Mouse (Mus musculus): Measurements from ENCODE around the gene Foxd4. TPM values are rescaled to one million over a fixed set of nuclear protein-coding genes. Genes with fewer than 3 reads are reported as not detected.

The Foxd4 gene
- total RNA-seq (2021): not detected

DNA sequence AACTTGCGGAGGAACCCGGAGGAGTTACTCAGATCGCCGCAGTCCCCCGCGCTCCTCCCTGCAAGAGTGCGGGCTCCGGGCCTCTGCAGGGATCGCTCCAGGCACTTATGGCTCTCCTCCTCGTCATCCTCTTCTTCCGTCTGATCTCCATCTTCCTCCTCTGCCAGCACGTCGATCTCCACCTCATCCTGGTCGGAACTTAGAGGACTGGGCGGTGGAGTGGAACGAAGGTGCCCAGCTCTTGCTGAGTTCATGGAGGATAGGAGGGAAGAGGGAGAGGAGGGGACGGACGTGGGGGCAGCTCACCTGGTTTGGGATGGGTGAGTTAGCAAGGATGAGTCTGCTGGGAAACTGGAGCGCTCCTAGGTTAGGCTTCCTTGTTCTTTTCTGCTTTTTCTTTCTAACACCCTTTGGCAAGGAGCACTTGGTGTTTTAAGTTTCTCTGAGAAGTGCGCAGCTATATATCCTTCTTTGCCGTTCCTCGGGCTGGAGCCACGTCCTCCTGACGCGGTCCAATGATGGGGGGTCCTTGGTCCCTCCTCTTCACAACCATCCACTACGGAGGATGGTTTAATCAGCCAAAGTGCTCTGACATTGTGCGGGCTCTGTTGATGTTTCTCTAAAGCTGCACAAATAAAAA, at the start of gene Foxd4:
Foxd4 (minus strand) TSS at position 617 of the 640 bp plus-strand sequence.
- intact Hi-C loops (cut with DNase I): no loop called here
- DNase-seq: no peak

GRCm38 (mm10) chr19:24945521-24946262, 44.7 kb upstream of the Foxd4 start:
- intact Hi-C loops (cut with DNase I): no loop called here
- DNase-seq: no peak

- peak; percentile 66 to 70 for DNase-seq
These were observed 36.1 kb upstream of the Foxd4 start for GRCm38 (mm10) chr19:24937084-24937483.

GRCm38 (mm10) chr19:24929041-24929440, 28.0 kb upstream of the Foxd4 start:
- intact Hi-C loops (cut with DNase I): no loop called here

More at GRCm38 (mm10) chr19:24937084-24937483, 36.1 kb upstream of the Foxd4 start:
- intact Hi-C loops (cut with DNase I): no loop called here

DNA sequence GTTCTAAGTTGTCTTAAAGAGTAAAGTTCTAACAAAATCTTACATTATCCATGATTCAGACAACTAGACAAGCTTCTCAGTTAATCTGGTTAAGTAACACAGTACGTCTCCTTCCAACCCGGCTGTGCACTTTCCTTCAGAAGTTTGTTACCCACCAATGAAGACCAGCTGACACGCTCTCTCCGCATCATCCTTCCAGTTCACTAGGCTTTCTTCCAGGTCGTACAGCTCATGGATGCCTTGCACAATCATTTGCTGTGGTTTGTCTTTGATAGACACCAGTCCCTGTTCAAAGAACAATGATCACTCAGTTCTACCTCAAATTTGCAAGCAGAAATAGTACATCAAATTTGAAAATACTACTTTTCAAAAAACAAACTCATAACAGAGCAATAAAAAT, 19.9 kb upstream of the Foxd4 start:
- no peak for DNase-seq
- intact Hi-C loops (cut with DNase I): no loop called here

More at GRCm38 (mm10) chr19:24929041-24929440, 28.0 kb upstream of the Foxd4 start:
- no peak for DNase-seq

GRCm38 (mm10) chr19:24908385-24909155, 7.6 kb upstream of the Foxd4 start:
- DNase-seq: no peak
- intact Hi-C loops (cut with DNase I): no loop called here

- intact Hi-C loops (cut with DNase I): no loop called here
- DNase-seq: no peak
These were observed 6.7 kb upstream of the Foxd4 start for GRCm38 (mm10) chr19:24907655-24908054.

DNA sequence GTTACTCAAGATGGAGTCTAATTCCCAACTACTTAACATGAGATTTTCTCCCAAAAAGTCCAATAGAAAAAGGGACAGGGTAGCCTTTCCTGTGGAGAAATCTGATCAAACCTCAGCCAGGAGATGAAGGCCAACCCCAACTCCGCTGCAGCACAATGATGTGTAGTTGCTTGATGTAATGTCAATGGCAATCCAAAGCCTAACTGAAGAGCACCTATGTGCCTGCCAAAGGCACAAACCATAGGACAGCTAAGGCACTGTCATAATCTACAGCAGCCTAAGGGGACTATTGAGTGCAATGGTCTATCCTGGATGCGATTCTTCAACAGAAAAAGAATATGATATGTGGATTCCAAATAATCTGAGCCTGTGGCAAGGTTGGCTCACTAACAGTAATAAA, 1.8 kb upstream of the Foxd4 start:
- intact Hi-C loops (cut with DNase I): no loop called here

GRCm38 (mm10) chr19:24902256-24902655, 1.3 kb upstream of the Foxd4 start:
- intact Hi-C loops (cut with DNase I): no loop called here
- DNase-seq: no peak

More for the DNA sequence above, 1.8 kb upstream of the Foxd4 start:
- no peak for DNase-seq

GRCm38 (mm10) chr19:24901666-24902065, 669 bp upstream of the Foxd4 start:
- no peak for DNase-seq
- intact Hi-C loops (cut with DNase I): no loop called here

GRCm38 (mm10) chr19:24899578-24900544, 1.1 kb downstream of the Foxd4 start:
- intact Hi-C loops (cut with DNase I): no loop called here
- peak in 1 of 2 experiments; percentile 31 for DNase-seq

GRCm38 (mm10) chr19:24898737-24899577, 2.0 kb downstream of the Foxd4 start:
- peak; percentile 21 to 38 for DNase-seq
- intact Hi-C loops (cut with DNase I): no loop called here

- peak; percentile 26 to 28 for DNase-seq
- intact Hi-C loops (cut with DNase I): no loop called here
These were observed 2.9 kb downstream of the Foxd4 start for GRCm38 (mm10) chr19:24897896-24898736.

DNA sequence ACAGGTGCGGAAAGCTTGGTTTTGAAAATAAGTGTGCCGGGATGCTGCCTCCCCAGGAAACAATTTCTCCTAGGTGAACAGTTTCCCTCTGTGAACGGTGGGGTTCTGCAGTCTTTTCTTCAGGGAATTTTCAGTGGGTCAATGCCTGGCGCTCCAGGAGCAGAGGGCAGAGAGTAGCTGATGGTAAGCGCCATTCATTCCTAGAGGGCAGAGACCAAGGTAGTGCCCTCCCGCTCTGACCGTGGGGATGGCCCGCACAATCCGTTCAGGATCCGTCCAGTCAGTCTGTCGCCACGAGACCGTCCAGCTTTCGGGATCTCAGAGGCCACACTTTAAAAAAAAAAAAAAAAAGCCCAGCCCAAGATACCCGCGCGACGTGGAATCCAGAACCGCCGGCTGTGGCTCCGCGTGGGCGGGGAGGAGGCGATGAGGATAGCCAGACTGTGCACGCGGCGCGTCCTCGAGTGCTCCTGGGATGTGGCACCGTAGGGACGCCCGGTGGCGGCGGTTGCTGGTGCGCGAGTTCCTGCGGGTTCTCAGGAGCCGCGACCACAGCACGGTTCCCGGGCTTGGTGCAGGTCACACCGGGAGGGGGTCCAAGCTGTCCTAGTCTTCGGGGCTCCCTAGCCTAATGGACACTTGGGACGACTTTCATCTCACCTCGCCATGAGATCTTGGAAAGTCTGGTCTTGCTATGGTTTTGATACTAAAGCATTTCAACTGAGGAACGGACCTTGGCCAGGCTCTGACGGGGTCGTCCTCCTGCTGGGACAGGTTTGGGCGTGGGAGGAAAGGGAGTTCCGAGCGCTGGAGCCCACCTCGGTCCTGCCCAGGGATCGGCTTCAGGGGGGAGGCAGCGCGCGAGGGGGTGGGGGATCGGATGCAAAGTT, 3.7 kb downstream of the Foxd4 start:
- intact Hi-C loops (cut with DNase I): no loop called here
- peak in 1 of 2 experiments; percentile 16 for DNase-seq

GRCm38 (mm10) chr19:24896536-24896935, 4.5 kb downstream of the Foxd4 start:
- DNase-seq: no peak
- intact Hi-C loops (cut with DNase I): no loop called here

DNA sequence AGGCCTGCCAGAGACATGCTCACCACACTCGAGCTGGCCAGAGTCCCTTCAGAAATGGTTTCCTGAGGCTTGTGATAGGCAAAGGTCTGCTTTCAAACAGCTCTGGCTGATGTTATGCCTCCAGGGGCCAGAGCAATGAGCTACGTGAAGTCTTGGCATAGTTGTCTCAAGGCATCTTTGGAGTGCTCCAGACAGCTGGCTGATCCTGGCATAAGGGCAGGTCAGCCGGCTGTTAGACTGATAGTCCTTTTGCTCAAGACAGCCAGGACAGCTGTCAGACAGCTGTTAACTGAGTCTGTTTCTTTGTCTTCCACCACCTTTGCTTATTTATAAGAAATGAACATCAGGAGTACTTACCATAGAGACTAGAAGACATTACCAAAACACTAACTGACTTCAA, 14.1 kb downstream of the Foxd4 start:
- intact Hi-C loops (cut with DNase I): loop anchor here (5.0 kb wide), 1 partner anchor 585 kb away; no protein-coding TSS in a partner anchor

GRCm38 (mm10) chr19:24885504-24885903, 15.5 kb downstream of the Foxd4 start:
- intact Hi-C loops (cut with DNase I): loop anchor here (1.0 to 5.0 kb wide), 2 partner anchors 264 to 583 kb away; no protein-coding TSS in a partner anchor
- DNase-seq: peak; percentile 62 to 81

More for the DNA sequence above, 14.1 kb downstream of the Foxd4 start:
- no peak for DNase-seq
